Mouse (Mus musculus) heart, embryonic 12.5 days (tissue): ENCODE data around the gene Slc7a8. TPM values are rescaled to one million over a fixed set of nuclear protein-coding genes. Genes with fewer than 3 reads are reported as not detected.

ENCODE experiments used
- ATAC-seq: fragments of 200-750 bp; cut with Nextera tagmentation; 2 replicates; pipeline ENCODE4 v1.8.0; 2017; ENCODE audit warnings: moderate TSS enrichment, moderate library complexity; ENCODE audit not compliant: insufficient number of reproducible peaks, low FRiP score
- H3K27ac ChIP-seq: fragments of 300-500 bp; sonication (generic); 2 replicates; pipeline ENCODE4 v1.5.1; 2016; ENCODE audit warnings: mild to moderate bottlenecking, moderate library complexity; ENCODE audit not compliant: poor library complexity, severe bottlenecking
- H3K27me3 ChIP-seq: fragments of 300-500 bp; sonication (generic); replicated peaks from 2 replicates; pipeline ENCODE4 v1.6.1; 2016; ENCODE audit warnings: mild to moderate bottlenecking, moderate library complexity
- H3K36me3 ChIP-seq: fragments of 300-500 bp; sonication (generic); 2 replicates; pipeline ENCODE4 v1.6.1; 2016; ENCODE audit warnings: mild to moderate bottlenecking, moderate library complexity
- H3K4me1 ChIP-seq: fragments of 300-500 bp; sonication (generic); replicated peaks from 2 replicates; pipeline ENCODE4 v1.6.1; 2016; ENCODE audit warnings: mild to moderate bottlenecking
- H3K4me2 ChIP-seq: fragments of 300-500 bp; sonication (generic); 2 replicates; pipeline ENCODE4 v1.6.1; 2016; ENCODE audit warnings: mild to moderate bottlenecking, moderate library complexity
- H3K4me3 ChIP-seq: fragments of 300-500 bp; sonication (generic); 2 replicates; pipeline ENCODE4 v1.5.1; 2016; ENCODE audit warnings: mild to moderate bottlenecking
- H3K9ac ChIP-seq: fragments of 300-500 bp; sonication (generic); 2 replicates; pipeline ENCODE4 v1.6.1; 2016; ENCODE audit warnings: mild to moderate bottlenecking, moderate library complexity
- H3K9me3 ChIP-seq: fragments of 300-500 bp; sonication (generic); replicated peaks from 2 replicates; pipeline ENCODE4 v1.6.1; 2016; ENCODE audit warnings: mild to moderate bottlenecking, moderate library complexity
- WGBS: fragments of 180-500 bp; shearing (Covaris S2); methylation state at CpG from one replicate; pipeline ENCODE4 v1.1.7; 2016; 5-methylcytosine and 5-hydroxymethylcytosine counted together
- polyA plus RNA-seq: library from polyadenylated mRNA; unstranded; fragments of >200 nt; fragmentation: Nextera tagmentation; extraction: Ambion mirVana; gene quantifications from 2 replicates; pipeline ENCODE4 v1.2.1, GENCODE M21; 2016

Gene Slc7a8
- polyA plus RNA-seq, 1 experiment from 2014 or later: 4.4 TPM

DNA sequence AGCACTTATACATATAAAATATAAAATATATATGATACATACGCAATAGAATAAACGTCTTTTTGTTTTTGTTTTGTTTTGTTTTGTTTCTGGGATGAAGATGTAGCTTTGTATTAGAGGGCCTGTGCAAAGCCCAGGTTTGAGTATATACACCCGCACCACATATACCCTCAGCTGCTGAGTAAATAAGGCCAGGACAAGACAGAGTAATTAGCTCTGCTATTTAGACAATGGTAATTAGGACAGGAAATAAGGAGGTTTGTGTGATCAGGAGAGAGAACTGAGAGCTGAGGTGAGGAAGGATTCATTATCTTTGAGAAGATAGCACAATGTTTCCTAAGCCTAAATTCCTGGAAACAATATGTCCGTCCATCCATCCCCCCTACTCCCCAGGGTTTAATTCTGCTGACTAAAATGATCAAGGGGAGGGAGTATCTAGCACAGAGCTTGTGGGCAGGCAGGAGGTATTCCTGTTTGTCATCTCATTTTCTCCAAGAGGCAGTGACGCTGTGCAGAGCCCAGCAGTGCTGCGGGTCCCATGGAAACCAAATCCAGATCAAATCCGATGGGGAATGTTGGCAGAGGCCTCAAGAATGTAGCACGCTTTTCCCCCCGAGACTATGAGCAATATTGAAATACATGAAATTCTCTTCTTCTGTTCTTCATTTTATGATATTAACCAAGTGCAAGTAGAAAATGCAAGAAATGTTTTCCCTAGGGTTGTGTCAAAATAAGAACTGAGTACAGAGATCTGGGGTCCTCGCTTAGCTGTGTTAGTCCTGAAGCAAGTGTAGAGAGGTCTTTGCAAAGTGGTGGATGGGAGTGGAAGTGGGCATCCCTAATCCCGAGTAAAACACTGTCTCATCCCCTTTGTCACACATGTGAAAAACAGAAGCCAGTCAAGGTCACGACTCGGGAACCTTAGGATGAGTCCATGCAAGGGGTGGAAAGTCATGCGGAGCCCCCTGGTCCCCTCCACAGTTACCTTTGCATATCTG is 44.9 kb downstream of the Slc7a8 start:
- H3K9ac ChIP-seq: no peak overlapping the region
- no peak for ATAC-seq

DNA sequence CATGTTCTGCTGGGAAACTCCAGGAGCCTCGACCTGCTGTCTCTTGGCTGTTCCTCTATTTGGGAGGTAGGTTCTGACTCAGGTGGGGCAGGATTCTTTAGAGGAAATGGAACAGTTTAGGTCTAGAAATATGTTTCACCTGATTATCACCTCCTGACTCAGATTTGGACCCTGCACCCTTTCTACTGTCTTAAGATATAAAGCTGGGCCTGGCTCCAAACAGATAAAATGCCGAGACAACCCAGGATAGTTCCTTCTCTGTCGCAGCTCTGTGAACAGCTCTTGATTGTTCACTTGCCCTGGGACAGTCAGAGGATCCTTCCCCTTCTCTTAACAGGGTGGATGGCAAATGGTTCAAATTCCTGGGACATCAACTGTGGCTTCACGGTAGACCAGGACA is 46.5 kb downstream of the Slc7a8 start:
- no peak overlapping the region for H3K9ac ChIP-seq
- 0 out of 2 replicates have a peak, but pooled peaks cover 4% of the 10 kb centered on the region for H3K27me3 ChIP-seq
- no peak for ATAC-seq
- 38% methylated on average over 4 of the region's 4 CpGs for WGBS
- no peaks in the 10 kb centered on the region for H3K9me3 ChIP-seq
- no peak overlapping the region for H3K4me3 ChIP-seq
- peaks cover 25% of the 10 kb centered on the region for H3K4me1 ChIP-seq
- H3K27ac ChIP-seq: no peak overlapping the region
- H3K36me3 ChIP-seq: no peaks in the 10 kb centered on the region
- H3K4me2 ChIP-seq: no peak overlapping the region

More for the DNA sequence above, 44.9 kb downstream of the Slc7a8 start:
- Histone ChIP-seq H3K4me2 (no peak overlapping the region), H3K27ac (no peak overlapping the region), H3K4me1 (peaks cover 26% of the 10 kb centered on the region), H3K4me3 (no peak overlapping the region), H3K36me3 (no peaks in the 10 kb centered on the region), H3K27me3 (0 out of 2 replicates have a peak, but pooled peaks cover 3% of the 10 kb centered on the region), H3K9me3 (no peaks in the 10 kb centered on the region)
- 47% methylated on average over 14 of the region's 14 CpGs for WGBS

DNA sequence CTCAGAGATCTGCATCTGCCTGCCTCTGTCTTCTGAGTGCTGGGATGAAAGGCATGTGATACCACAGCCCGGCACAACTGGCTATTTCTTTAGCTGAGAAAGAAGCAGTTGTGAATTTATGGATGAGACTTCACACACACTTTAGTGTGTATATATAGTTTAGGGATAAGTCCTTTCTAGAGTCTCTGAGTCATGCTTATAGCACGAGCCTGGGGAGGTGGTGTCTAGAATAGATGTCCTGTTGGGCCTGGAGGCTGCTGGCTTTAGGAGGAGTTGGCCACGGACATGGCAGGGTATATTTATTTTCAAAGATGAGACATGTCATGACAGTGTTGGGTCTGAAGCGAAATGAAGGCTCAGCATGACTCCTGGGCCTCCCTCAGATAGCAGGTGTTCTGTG is 47.7 kb downstream of the Slc7a8 start:
- H3K27me3 ChIP-seq: 0 out of 2 replicates have a peak, but pooled peaks cover 4% of the 10 kb centered on the region
- H3K4me1 ChIP-seq: peaks cover 25% of the 10 kb centered on the region
- no peak for ATAC-seq
- H3K36me3 ChIP-seq: no peaks in the 10 kb centered on the region
- H3K27ac ChIP-seq: no peak overlapping the region
- H3K9ac ChIP-seq: no peak overlapping the region
- no peak overlapping the region for H3K4me2 ChIP-seq
- H3K9me3 ChIP-seq: no peaks in the 10 kb centered on the region
- no peak overlapping the region for H3K4me3 ChIP-seq
- 75% methylated on average over 4 of the region's 4 CpGs for WGBS

DNA sequence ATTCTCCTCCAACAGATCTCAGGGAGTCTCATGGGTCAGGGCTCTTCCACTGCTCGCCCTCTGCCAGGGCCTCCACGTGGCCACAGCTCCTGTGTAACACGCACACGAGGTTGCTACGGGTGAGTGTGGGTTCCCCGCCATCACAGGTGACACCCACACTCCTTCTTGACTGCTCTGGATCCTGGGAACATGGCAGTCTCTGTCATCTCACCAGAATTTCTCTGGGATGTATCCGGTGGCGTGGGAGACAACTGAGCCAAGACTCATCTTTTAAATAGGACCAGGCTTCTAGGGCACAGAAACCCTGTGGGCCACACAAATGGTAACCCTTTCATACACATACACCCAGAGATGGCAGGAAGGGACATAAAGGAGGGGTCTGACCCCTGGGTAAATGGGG is 49.5 kb downstream of the Slc7a8 start:
- H3K4me3 ChIP-seq: no peak overlapping the region
- H3K9me3 ChIP-seq: no peaks in the 10 kb centered on the region
- no peak overlapping the region for H3K4me2 ChIP-seq
- no peak for ATAC-seq
- no peaks in the 10 kb centered on the region for H3K36me3 ChIP-seq
- WGBS: 86% methylated on average over 8 of the region's 8 CpGs
- H3K27me3 ChIP-seq: 0 out of 2 replicates have a peak, but pooled peaks cover 4% of the 10 kb centered on the region
- no peak overlapping the region for H3K9ac ChIP-seq
- H3K4me1 ChIP-seq: peaks cover 22% of the 10 kb centered on the region
- no peak overlapping the region for H3K27ac ChIP-seq

DNA sequence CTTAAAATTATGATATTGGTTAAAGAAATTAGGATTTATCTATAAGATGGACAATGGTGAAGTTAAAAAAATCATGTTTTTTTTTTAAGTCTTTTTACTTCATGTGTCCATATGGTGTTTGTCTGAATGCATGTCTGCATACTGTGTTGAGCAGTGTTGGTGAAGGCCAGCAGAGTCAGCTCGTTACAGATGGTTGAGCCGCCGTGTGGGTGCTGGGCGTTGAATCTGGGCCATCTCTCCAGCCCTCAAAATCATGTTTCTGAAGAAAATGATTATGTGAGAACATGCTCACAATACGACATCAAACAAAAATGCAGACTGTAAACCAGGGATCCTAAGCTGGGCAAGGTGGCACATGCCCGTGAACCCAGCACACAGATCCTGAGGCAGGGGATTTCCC is 51.4 kb downstream of the Slc7a8 start:
- H3K27ac ChIP-seq: no peak overlapping the region
- no peak for ATAC-seq
- H3K4me2 ChIP-seq: no peak overlapping the region
- 91% methylated on average over 6 of the region's 6 CpGs for WGBS
- no peak overlapping the region for H3K4me3 ChIP-seq
- H3K4me1 ChIP-seq: peaks cover 7% of the 10 kb centered on the region
- H3K36me3 ChIP-seq: no peaks in the 10 kb centered on the region
- H3K27me3 ChIP-seq: 0 out of 2 replicates have a peak, but pooled peaks cover 4% of the 10 kb centered on the region
- no peaks in the 10 kb centered on the region for H3K9me3 ChIP-seq
- no peak overlapping the region for H3K9ac ChIP-seq

DNA sequence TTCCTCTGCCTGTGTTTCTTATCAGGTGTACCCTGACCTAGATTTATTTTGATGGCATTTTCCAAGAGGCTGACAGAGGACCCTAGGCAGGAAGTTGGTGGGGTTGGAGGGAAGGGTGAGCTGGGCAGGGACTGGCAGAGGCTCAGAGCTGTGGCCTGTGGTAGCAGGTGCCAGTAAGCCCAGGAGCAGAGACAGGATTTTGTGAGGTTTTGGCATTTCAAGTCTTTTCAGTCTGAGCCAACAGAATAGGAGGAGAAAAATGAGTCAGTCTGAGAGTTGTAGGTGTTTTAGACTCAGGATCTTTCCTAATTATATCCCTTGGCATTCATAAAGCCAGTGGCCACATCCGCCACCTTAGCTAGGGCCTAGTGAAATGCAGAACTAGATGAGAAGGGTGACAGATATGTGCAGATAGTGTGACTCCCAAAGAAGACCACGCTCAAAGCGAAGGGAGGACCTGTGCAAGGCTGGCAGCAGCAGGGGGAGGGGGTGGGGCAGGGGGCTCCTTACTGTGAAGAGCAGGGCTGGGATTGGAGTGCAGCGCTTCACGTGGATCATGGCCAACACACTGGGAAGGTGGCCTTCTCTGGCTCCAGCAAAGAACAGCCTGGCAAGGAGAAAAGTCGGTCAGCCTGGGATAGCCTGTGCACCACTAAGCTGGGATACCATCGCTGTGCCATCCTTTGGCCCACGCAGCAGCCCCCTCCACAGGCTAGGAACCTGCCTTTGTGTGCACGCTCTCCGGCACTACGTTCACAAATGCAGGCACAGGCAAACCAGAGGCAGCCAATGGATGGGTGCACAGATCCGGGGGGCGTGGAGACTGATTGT is 52.7 kb downstream of the Slc7a8 start:
- WGBS: 70% methylated on average over 13 of the region's 13 CpGs
- peaks cover 7% of the 10 kb centered on the region for H3K4me1 ChIP-seq

DNA sequence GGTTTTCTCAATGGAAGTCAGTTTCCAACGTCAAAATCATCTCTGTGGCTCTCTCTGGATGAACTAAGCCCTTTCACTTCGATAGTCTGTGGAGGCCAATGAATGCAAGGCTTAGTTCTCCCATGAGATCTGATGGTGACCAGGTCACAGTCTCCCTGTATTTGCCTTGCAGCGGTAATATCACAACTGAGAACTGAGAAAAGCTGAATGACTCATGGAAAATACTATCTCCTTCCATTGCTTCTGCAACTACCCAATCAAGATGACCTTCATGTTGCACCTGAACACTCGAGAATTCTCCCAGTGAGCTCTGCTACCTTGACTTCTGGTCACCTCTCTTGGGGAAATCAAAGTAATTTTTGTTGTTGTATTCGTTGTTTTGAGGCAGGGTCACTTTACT is 54.2 kb downstream of the Slc7a8 start:
- H3K36me3 ChIP-seq: no peaks in the 10 kb centered on the region
- H3K27me3 ChIP-seq: 0 out of 2 replicates have a peak, but pooled peaks cover 6% of the 10 kb centered on the region
- WGBS: 64% methylated on average over 5 of the region's 5 CpGs
- no peak overlapping the region for H3K4me2 ChIP-seq
- H3K4me3 ChIP-seq: no peak overlapping the region
- no peak overlapping the region for H3K27ac ChIP-seq
- no peaks in the 10 kb centered on the region for H3K4me1 ChIP-seq
- no peaks in the 10 kb centered on the region for H3K9me3 ChIP-seq
- ATAC-seq: no peak
- H3K9ac ChIP-seq: no peak overlapping the region

More for the DNA sequence above, 52.7 kb downstream of the Slc7a8 start:
- no peak for ATAC-seq
- Histone ChIP-seq H3K4me3 (no peak overlapping the region), H3K27ac (no peak overlapping the region), H3K27me3 (0 out of 2 replicates have a peak, but pooled peaks cover 4% of the 10 kb centered on the region), H3K9ac (no peak overlapping the region), H3K9me3 (no peaks in the 10 kb centered on the region), H3K36me3 (no peaks in the 10 kb centered on the region), H3K4me2 (no peak overlapping the region)

DNA sequence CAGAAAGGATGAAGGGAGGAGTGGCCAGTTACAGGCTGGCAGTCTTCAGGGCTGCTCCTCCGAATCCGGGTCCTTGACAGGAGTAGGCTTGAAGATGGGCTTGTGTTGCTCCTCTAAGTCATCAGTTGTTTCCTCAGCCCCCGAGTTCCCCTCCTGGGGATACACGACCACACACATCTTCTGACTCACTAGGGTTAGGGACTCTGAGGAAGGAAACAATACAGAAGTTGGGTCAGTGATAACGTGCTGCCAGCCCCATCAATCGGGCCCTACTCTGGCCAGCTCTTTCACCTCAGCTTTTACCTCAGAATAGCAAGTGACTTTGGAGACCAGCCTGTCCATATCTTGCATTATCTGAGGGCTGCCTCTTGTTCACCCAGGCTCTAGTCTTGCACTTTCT is 57.7 kb downstream of the Slc7a8 start:
- no peak for ATAC-seq
- Histone ChIP-seq H3K4me3 (no peak overlapping the region), H3K4me1 (no peaks in the 10 kb centered on the region), H3K9ac (no peak overlapping the region), H3K36me3 (no peaks in the 10 kb centered on the region), H3K4me2 (no peak overlapping the region), H3K27me3 (0 out of 2 replicates have a peak, but pooled peaks cover 3% of the 10 kb centered on the region), H3K27ac (no peak overlapping the region), H3K9me3 (no peaks in the 10 kb centered on the region)
- 56% methylated on average over 6 of the region's 6 CpGs for WGBS

DNA sequence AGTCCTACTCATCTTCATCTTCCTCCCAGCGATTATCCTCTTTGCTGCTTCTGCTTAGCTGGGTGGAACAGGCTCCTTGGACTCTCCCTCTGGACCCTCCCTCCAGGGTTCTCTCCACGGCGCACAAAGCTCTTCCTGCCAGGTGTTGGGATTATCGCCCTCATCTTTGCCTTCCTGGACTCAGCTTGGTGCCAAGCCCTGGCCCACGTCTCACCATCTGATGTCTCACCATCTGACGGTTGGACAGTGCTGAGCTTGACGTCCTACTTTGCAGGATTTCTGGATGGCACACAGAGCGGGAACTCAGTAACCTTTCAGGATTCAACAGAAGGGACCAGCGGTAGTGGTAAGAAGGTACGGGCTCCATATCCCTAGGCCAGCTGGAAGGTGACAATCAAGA is 60.0 kb downstream of the Slc7a8 start:
- Histone ChIP-seq H3K27me3 (0 out of 2 replicates have a peak, but pooled peaks cover 3% of the 10 kb centered on the region), H3K9ac (no peak overlapping the region), H3K27ac (no peak overlapping the region), H3K4me3 (no peak overlapping the region), H3K4me2 (no peak overlapping the region), H3K9me3 (no peaks in the 10 kb centered on the region), H3K4me1 (no peaks in the 10 kb centered on the region), H3K36me3 (no peaks in the 10 kb centered on the region)
- no peak for ATAC-seq
- 79% methylated on average over 10 of the region's 10 CpGs for WGBS

DNA sequence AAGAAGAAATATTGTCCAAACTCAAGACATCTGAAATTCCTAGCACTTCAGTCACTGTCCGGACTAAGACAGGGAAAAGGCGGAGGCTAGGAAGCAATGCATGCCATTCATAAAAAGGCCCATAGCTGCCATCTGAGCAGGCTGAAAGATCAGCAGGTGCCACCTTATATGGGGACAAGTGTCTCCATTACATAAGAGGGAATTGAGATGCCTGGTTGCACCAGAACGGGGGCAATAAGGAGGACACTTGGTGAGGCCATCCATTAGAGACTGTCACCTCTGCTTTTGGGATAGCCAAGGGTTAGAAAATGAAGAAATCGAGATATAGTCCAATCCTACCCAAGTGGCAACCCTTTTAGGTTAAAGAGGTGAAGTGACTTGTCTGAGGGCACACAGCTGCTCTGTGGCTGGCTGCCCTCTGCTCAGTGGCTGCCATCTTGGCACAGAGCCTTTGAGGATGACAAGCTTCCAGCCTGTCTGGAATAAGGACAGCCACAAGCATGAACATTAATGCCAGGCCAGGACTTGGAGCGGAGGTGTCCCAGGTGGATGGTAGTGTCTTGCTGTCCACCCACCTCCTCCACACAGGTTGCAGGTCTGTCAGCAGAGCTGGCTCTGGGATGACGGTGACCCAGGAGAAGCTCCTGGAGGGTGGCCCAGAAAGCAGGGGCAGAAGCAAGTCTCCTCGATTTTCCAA is 60.9 kb downstream of the Slc7a8 start:
- Histone ChIP-seq H3K9me3 (no peaks in the 10 kb centered on the region), H3K36me3 (no peaks in the 10 kb centered on the region), H3K27ac (no peak overlapping the region), H3K4me1 (no peaks in the 10 kb centered on the region), H3K9ac (no peak overlapping the region), H3K27me3 (0 out of 2 replicates have a peak, but pooled peaks cover 3% of the 10 kb centered on the region), H3K4me3 (no peak overlapping the region), H3K4me2 (no peak overlapping the region)
- no peak for ATAC-seq
- WGBS: 82% methylated on average over 7 of the region's 7 CpGs
